Mouse (Mus musculus) mesoderm, embryonic 11.5 days (tissue): ENCODE results near the gene Fam174b.

Experiments
- DNase-seq: peaks from one replicate; pipeline ENCODE4 v3.0.0-alpha.2; 2012; ENCODE audit warnings: low read depth, low spot score

Gene Fam174b

DNA sequence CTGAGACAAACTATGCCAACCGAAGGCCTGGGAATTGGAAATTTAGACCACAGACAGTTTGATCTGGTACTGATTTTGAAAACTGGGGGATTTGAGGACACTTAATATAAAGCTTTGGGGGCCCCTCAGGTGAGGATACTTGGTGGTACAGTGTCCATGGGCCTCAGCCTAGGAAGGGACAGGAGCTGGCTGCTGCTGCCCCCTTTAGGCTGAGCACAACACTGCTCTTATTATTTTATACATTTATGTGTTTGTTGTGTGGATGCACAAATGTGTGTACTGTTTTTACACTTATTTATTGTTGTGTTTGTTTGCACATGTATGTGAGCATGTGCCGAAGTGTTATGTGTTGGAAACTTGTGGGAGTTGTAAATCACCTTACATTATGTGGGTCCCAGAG, 9.2 kb downstream of the Fam174b start:
- DNase-seq: no peak

DNA sequence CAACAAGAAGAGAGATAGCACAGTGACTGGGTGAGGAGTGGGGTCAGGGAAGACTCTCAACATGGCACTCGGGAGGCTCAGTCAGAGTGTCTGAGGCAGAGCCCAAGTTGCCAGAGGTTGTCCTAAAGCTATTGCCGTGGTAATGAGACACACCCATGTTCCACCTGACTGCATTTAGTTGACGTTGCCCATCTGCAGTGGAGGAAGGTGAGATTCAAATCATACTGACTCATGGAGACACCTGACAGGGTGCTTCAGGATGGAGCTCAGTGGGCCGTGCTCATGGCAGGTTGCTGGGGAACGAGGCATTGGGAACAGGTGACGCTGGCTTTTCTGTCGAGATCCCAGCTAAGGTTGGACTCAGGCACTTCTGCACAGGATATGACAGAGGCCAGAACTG, 9.9 kb downstream of the Fam174b start:
- DNase-seq: no peak

DNA sequence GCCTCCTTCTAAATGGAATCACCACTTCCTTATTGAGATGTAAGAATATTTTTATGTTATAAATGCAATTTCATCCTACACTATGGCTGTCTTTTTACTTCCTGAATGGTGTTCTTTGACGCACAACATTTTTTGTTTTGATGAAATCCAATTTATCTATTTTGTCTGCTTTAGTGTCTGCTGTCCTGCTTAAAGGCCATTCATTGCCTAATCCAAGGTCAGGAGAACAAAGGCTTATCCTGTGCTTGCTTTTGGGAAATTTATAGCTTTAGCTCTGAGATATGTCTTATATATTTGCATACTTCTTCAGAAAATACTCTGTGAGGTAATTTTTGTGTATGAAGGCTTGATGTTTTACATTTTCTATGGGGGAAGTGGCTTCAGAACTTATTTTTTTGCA, 13.5 kb downstream of the Fam174b start:
- DNase-seq: no peak

DNA sequence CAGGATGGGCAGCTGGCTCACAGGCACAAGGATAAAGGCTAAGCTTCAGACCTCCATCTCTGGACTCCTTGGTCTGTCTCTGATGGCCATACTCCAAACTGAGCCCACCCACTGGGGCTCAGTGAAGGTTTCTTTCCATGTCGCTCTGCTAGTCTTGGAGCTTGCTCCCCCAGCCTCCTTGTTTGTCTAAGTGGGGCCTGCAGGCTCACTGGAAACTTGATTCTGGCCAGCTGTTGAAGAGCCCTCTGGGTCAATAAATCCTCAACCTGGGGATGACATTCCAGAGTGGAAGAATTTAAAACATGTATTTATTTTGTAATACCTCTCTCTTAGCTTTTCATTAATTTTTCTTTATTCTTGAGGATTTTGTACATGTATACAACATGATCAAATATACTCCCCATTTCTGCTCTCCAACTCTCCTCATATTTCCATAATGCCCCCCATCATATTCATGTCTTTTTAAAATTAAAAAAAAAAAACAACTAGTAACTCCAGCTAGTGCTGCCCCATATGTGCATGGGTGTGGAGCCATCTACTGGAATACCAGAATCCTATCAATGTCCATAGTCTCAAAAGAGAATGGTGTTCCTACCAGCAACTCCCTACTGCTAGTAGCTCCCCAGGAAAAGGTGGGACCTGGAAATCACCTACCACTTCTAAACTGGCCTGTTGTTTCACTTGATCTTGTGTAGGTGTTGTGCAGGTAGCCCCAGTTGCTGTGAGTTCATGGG, 15.4 kb downstream of the Fam174b start:
- peak; percentile 55 for DNase-seq

DNA sequence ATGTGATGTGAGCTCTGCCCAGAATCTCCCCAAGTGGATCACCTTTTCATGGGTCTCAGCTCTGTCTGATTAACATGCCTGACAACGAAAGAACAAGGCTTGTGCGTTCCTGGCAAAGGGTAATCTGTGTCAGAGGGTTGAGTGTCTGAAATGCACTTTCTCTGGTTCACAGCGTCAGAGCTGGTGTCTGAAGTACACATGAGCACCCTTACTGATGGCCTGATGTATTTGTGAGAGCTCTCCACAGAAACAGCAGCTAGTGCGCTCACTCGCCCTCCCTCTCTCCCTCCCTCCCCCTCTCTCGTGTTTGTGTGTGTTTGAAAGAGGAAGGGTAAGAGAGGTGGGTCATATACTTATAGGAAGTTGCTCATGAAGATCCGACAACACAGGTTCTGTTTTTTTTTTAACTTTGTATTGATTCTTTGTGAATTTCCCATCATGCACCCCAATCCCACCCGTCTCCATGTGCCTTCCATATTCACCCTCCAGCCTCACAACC, 21.6 kb downstream of the Fam174b start:
- DNase-seq: no peak

DNA sequence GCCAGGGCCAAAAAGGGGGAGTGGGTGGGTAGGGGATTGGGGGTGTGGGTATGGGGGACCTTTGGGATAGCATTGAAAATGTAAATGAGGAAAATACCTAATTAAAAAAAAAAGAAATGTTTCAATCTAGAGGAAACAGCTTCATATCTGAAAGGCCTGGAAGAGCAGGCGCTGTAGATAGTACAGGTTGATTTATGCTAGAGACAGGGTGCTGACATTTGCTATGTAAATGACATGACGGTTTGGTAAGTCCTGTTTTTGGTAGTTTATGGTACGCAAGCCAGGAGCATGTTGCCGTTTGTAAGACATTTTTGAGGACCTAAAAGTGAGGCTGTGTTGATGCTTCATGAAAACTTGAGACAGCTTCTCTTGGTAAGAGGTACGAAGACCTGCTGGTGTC, 24.6 kb downstream of the Fam174b start:
- DNase-seq: no peak

DNA sequence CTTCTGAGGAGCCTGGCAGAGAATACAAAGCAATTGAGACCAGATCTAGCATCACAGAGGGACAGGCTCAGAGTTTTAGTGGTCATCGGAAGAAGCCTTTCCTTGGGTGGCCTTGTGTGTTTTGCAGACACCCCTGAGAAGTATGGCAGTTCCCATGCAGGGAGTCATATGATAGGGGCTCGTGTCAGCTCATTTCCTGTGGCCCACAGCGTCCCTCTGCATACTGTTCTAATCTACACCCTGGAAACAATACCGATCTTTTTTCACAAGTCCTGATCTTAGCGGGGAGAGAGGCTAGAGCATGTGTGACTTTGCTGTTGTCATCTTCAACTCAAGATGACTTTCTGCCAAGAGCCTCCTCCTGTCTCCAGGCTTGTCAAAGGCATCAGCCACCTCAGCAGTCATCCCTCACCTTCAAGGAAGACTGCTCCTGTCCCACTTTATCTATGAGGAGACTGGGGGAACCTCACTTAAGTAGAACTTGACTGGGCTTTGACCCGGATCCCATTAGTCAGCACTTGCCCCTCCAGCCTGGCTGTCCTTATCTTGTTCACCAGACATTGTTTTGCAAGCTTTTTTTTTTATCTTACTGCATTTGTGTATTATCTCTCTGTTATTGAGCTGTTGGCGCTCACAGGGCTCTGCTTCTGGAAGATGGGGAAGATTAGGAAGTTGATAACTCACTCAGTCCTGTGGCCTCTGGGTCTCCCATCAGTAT, 25.2 kb downstream of the Fam174b start:
- DNase-seq: no peak

DNA sequence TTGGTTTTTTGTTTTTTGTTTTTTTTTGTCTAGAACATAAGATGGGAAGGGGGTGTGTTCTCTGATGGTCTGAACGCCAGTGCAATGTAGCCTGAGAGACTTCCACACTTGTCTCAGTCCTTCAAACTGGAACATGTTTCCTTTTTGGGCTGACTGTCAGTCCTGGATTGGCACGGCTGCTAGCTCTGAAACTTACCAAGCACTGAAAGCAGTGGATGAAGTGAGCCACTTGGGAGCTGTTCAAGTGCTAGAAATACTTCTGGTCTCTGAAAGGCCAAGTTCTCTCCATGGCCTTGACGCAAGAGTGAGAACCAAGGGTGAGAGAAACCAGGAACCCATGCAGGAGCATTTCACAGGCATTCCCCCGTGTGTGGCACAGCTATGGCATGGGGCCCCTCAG, 29.1 kb downstream of the Fam174b start:
- DNase-seq: no peak

DNA sequence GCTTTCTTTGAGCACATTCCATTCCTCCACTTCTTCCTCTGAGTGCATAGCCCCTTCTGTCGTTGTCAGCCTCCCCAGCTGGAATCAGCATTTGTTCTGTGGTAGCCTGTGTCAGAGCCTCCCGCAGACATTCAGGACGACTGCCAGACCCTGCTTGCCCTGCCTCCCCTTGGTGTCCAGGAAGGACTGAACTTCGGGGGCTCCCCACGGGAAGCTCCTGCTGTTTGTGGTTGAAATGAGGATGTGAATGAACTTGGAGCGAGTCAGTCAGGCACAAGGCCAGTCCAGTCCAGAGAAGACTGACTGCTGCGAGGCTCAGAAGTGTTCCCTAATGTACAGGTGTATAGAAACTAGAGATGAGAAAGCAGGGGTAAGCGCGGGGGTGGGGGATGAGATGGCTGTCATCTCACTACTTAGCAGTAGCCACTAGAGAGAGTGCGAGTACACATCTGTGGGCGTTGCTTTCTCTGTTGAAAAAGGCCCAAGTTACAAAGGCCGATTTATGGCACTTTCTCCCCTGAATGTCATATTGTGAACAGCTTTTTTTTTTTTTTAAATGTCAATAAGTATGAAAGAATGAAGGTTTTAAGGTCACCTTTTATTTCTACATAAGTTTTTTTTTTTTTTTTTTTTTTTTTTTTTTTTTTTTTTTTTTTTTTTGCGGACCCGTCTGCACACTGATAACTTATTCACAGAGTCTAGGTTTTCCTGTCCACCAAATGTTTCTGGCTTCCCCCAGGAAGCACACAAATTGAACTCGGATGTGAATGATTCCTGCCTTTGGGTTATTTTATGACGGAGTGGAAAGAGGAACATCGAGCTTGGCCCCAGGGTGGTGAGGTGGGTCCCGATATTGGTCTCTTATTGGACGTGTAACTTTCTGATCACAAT, 31.5 kb downstream of the Fam174b start:
- peak; percentile 15 for DNase-seq

DNA sequence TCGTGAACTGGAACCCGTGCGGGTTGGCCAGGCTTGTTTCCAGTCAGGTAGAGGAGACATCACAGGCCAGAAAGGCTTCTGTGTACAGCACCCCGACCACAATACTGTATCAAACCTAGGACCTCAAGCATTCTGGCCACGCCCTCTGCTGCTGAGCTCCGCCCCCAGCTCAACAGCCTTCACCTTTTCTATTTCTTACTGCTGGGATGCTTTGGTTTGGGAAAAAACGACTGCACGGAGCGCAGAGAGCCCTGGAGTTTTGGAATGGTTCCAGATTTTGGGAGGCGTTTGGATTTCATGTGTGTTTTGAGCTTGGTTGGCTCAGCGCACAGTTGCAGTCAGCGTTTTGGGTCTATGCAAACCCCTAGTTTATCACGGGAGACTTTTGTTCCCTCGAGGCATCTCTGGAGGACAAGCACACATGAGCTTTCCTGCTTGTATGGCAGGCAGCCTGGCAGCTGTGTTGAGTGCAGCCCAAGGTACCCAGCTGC, 32.2 kb downstream of the Fam174b start:
- DNase-seq: no peak

DNA sequence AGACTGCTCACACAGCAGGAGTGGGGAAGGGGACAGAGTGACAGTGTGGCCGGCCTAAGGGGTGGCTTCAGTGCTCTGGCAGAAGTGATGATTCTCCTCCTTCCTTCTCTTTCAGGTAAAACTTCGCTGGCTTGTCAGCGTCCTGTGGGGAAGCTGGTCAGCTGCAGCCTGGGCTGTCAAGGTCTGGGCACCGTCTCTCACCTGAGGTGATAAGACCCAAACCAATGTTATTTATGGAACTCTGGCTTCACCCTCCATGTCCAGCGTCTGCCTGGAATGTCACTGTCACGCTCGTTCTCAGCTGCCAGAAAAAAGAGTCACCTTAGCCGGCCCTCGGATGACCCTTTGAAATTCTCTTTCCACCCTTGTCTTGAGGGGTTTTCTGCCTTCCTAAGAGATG, 34.7 kb downstream of the Fam174b start:
- DNase-seq: no peak

DNA sequence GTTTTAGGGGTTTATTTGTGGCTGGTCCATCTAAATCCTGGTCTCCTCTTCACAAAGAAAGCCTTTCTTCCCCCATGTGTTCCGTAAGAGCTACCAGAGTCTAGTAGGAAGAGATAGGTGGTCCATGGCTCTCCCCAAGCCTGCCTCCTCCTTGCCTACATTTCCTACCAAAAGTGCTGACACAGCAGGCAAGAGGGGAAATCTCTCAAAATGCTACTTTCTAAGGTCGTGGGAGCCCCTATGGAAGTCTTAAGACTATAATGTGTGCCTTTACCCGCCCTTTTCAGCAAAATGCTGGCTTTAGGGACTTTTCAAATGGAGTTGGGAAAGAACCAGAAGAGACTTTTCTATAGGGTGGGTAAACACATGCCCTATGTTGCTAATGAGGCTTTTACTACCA, 37.7 kb downstream of the Fam174b start:
- DNase-seq: no peak

DNA sequence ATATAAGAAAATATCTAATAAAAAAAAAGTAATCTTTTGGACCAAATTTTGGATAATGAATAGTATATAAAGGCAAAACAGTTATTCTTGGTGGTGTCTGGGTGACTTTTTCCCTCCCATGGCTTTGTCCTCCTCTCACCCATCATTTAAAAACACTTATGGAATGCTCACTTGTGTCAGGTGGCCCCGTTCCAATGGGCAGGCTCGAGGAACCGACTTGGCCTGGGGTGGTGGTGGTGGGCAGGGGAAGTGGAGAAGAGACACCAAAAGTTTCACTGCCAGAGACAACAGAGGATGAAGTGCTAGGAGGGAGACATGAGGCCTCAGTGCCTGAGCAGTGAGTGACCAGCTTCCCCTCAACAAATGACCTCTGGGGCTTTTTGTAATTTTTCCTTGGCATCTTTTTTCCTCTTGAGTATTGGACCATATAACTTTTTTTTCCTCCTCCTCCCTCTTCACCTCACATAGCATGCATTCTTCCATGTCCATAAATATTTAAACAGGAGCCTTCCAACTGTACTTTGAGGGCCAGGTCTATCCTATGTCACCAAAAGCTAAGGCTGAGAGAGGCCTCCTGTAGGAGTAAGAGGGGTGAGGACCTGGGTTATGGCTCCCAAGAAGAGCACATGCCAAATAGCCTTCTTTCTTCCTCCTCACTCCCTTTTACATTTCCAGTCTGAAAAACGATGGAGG, 44.8 kb downstream of the Fam174b start:
- DNase-seq: no peak

DNA sequence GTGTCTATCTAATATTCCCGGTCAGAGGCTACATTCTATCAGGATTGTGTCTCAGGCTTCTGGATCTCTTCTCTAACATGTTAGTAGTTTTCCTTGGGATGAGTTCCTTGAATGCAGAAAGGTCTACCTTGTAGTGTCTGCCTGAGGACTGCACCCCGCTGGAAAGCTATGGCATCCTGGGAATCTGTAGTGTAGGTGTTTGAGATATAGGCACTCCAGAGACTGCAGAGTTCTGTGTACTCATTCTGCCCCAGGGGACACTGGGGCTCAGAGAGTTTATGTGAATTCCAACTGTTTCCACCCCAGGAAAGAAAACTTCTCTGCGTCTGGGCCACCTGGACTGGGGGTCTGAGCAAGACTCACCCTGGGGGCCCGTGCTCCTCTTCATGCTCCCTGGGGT, 45.7 kb downstream of the Fam174b start:
- no peak for DNase-seq

DNA sequence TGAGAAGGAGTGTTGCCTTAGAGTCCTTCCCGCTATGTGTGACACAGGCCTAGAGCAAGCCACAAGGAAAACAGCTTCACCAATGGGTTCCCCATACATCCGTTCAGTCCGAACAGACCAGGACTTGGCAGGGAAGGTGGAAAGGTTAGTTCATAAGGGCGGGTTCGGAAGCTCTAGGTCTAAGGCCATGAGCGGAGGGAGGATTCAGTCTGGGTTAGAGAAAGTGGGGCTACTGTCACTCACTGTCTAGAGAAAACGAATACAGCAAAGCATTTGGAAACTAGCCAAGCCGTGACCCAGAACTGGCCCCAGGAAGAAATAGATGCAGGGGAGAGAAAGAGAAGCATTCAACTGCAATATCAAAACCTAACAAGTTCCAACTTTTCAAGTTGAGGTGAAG, 47.4 kb downstream of the Fam174b start:
- DNase-seq: no peak

DNA sequence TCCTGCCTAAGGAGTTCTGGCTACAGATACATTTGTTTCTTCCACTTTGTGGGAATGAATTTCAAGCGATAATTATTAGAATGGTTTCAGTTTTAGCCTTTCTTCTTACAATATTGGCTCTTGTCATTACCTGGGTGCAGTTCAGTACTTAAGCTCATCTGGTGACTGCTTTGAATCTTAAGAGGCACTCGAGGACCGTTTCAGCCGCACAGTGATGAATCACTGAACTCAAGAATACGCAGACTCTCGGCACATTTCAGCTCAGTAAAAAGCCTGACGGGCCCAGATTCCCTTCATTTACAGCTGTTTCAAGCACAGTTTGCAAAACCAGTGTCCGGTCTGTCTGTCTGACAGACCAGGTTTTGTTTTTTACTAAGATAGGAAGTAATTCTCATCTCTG, 51.0 kb downstream of the Fam174b start:
- DNase-seq: no peak

DNA sequence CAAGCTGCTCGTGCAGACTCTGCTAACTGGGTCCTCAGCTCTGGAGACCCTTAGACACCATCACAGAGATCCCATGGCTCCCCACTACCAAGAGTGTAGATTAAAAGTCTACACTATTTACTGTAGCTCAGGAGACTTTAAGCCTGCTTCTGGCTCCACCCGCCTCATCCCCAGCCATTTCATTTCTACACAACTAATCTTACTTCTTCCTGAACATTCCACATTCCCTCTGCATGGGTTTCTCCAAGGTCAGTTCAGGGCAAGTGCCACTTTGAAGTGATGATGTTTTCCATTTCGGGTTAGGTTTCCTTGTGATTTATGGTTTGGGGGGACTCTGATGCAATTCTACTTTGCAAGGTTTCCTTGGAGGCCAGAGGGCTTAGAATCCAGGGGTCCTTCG, 52.1 kb downstream of the Fam174b start:
- DNase-seq: no peak

DNA sequence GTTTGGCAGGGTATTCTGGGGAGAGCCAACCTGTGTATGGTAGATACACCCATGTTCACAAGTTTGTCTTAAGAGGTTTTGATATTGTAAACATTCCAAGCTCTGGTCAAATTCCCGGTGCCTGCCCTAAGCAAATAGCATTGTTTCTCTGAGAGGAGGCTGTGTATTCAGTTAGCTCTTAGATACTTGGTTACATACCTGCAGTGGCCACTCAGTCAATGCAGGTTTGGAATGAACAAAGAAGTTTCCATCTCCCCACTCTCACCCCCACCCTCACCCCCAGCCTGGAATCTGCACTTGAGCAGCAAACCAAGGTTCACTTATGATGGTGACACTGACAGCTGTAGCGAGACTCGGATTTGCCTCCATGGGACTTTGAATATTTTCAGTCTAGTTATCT, 52.5 kb downstream of the Fam174b start:
- DNase-seq: no peak

DNA sequence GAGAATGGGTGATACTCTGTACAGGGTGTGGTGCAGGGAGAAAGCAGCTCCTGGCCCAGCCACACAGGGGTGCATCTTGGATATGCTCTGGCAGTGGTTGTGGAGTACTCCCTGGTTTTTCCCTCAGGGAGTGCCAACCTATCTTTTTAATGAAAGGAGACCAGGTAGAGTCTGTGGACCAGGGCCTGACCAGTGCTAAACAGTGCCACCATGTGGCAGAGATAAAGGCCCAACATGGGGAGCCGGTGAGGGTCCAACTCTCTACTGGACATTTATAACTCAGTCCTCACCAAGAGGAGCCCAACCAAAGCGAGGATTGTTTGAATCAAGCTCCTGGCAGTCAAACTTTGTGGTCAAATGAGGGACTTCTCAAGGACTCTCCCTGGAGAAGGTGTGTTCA, 69.2 kb downstream of the Fam174b start:
- peak; percentile 11 for DNase-seq

DNA sequence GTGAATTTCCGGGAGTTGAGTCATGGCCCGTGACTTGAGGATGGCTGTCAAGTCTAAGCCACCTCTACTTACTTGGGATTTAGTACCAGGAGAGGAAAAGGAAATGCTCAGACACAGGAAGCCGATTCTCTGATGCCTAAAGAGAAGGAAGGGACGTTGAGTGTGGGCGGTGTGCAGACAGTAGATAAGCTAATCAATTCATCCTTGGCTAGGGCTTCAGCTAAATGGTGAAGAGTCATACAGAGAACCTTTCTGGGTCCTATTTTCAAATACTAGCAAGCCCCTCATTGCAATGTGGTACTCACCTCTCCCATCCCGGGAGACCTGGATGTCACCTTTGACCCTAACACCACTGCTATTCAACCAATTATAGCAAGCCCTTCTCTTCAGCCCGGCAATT, 71.3 kb downstream of the Fam174b start:
- no peak for DNase-seq

DNA sequence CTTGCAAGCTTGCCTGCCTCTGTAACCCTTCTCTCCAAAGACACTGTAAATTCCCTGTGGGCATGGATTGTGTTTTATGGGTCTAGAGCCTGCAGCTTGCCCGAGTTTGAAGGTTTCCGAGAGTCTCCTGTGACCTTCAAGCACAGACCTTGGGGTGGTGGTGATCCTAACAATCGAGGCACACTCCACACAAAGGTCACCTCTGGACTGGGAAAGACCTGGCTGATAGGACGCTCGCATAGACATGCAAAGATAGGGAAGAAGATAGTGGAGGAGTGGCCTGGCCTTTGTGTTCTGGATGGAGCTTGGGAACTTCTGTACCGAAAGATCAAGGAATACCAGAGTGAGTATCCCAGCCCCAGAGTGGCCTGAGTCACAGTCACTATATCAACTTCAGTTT, 72.1 kb downstream of the Fam174b start:
- no peak for DNase-seq

DNA sequence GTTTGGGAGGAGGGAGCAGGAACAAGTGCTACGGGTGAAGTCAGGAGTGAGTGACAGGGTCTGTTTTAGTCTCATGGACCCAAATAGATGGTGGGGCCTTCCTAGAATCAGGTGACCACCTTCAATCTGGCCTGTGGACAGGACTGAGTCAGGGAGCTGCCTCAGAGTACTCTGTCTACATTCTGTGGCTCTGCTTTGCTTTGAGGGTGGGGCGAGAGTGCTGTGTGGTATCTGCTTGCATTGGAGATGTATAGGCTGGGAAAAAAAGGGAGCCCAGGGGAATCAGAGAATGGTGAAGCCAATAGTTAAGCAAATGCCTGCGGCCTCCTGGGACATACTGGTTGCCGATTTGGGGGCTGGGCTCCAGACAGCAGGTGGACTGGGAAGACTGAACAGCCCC, 73.8 kb downstream of the Fam174b start:
- DNase-seq: no peak
